Mouse (Mus musculus) embryo, embryonic 10.5 days (tissue): ENCODE results near the gene Spg11.
"Not testable (repeated sequence)": the region's sequence is repeated elsewhere in the genome, so short reads cannot be mapped to it uniquely, and the experiment has no call there.

Experiments used
- DNase-seq: peaks from one replicate; pipeline ENCODE4 v3.0.0-alpha.2; 2015; ENCODE audit warnings: low spot score

Spg11 gene

GRCm38 (mm10) chr2:122065200-122065969, 52.8 kb downstream of the Spg11 start:
- peak; percentile 39 for DNase-seq

GRCm38 (mm10) chr2:122059365-122060115, 58.6 kb downstream of the Spg11 start:
- no peak for DNase-seq

GRCm38 (mm10) chr2:122043926-122044325, 74.3 kb downstream of the Spg11 start:
- DNase-seq: no peak

- no peak for DNase-seq
Measured at GRCm38 (mm10) chr2:122036064-122036463, 82.1 kb downstream of the Spg11 start.

- DNase-seq: no peak
Measured at GRCm38 (mm10) chr2:122031970-122032369, 86.2 kb downstream of the Spg11 start.

- DNase-seq: peak; percentile 58
Measured at GRCm38 (mm10) chr2:122028756-122029700, 89.2 kb downstream of the Spg11 start.

- DNase-seq: peak; percentile 95
Measured at GRCm38 (mm10) chr2:122027862-122028755, 90.1 kb downstream of the Spg11 start, which contains the start of gene Eif3j1. Gene Eif3j1 (plus strand): TSS chr2:122028546.

GRCm38 (mm10) chr2:122027091-122027490, 91.1 kb downstream of the Spg11 start:
- not testable (repeated sequence) for DNase-seq

GRCm38 (mm10) chr2:122022284-122022683, 95.9 kb downstream of the Spg11 start:
- DNase-seq: no peak

GRCm38 (mm10) chr2:122018705-122019104, 99.5 kb downstream of the Spg11 start:
- DNase-seq: no peak

- no peak for DNase-seq
Measured at GRCm38 (mm10) chr2:122011441-122011840, 106.7 kb downstream of the Spg11 start.

GRCm38 (mm10) chr2:122008832-122009231, 109.4 kb downstream of the Spg11 start:
- no peak for DNase-seq
